8 mouse cellular contexts compared by ENCODE assay signal in the genomic region with DNA sequence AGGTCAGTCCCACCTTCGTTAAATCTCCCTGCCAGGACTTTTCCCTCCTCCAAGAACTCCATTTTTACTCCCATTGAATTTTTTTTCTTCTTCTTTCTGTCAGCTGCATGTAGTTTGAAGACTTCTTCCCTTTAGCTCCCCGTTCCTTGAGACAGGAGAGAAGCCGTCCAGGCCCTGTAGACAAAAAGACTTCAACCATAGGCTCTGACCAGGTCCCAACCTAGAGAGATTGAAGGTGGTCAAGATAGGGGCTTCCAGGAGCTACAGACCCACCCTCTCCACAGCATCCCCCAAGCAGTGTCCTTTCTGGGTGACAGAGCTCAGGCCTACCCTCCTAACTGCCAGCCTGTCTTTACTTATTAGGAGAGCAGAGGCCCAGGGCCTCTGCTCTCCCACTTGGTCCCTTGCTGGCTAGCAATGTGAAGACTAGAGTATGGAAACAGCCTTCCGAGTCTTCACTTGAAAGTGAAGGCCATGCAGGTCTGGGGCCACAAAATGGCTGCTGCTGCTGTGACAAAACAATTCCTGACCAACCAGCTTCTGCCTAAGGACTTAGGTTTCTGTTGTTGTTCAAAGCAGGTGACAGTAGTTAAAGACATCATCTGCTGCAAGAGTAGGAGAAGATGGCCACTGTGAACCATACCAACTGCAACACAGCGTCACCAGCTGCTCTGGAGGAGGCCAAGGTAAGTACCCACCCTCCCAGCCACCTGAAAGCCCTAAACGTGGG. TPM values are rescaled to one million over a fixed set of nuclear protein-coding genes. Genes with fewer than 3 reads are reported as not detected.
A peak's percentile ranks its signal among the peaks of the same experiment; 100 is the strongest.
DNase-seq lines count a peak whose midpoint lies in the region; ATAC-seq lines count a peak whose summit lies in the region.

No protein-coding gene starts in this region.

- peaks cover 29% of the 10 kb centered on the region for H3K4me1 ChIP-seq in lung, embryonic 15.5 days
- H3K4me1 ChIP-seq in hindbrain, embryonic 10.5 days (replicated peaks), result peaks cover 37% of the 10 kb centered on the region
- peaks cover 37% of the 10 kb centered on the region for H3K4me1 ChIP-seq in midbrain, embryonic 13.5 days (replicated peaks)

- H3K36me3 ChIP-seq in lung, embryonic 15.5 days, result 0 out of 2 replicates have a peak, but pooled peaks cover 3% of the 10 kb centered on the region
- H3K36me3 ChIP-seq in hindbrain, embryonic 10.5 days, result peaks cover 15% of the 10 kb centered on the region
- peaks cover 5% of the 10 kb centered on the region for H3K36me3 ChIP-seq in midbrain, embryonic 13.5 days

- no peaks in the 10 kb centered on the region for H3K27me3 ChIP-seq in lung, embryonic 15.5 days
- no peaks in the 10 kb centered on the region for H3K27me3 ChIP-seq in hindbrain, embryonic 10.5 days (ENCODE audit: insufficient read depth, poor library complexity, severe bottlenecking)
- no peaks in the 10 kb centered on the region for H3K27me3 ChIP-seq in midbrain, embryonic 13.5 days

- WGBS in lung, embryonic 15.5 days, result 48% methylated on average over 6 of the region's 6 CpGs
- WGBS in hindbrain, embryonic 10.5 days, result 56% methylated on average over 6 of the region's 6 CpGs
- WGBS in midbrain, embryonic 13.5 days, result 56% methylated on average over 6 of the region's 6 CpGs

- no peaks in the 10 kb centered on the region for H3K9me3 ChIP-seq in lung, embryonic 15.5 days
- H3K9me3 ChIP-seq in hindbrain, embryonic 10.5 days, result no peaks in the 10 kb centered on the region
- H3K9me3 ChIP-seq in midbrain, embryonic 13.5 days, result no peaks in the 10 kb centered on the region

- no peak for DNase-seq in lung, postnatal 25 days (ENCODE audit: low spot score)
- DNase-seq in cerebellum, adult 9-11 months, result peak; percentile 66
- DNase-seq in hindbrain, embryonic 10.5 days (ENCODE audit: low spot score), result no peak
- no peak for DNase-seq in urinary bladder, postnatal 10 days (ENCODE audit: low spot score)
- no peak for DNase-seq in ovary, adult 18-20 months (ENCODE audit: low spot score)
- DNase-seq in embryo, embryonic 9.5 days (ENCODE audit: extremely low spot score), result no peak

- peak; percentile 5; the same call in 1 of the 2 replicates for ATAC-seq in lung, embryonic 15.5 days (ENCODE audit: borderline replicate concordance, extremely low read depth, low FRiP score, low TSS enrichment)
- ATAC-seq in midbrain, embryonic 13.5 days, result peak; percentile 66

- peak overlapping the region; percentile 45 for H3K9ac ChIP-seq in lung, embryonic 15.5 days
- H3K9ac ChIP-seq in midbrain, embryonic 13.5 days (replicated peaks), result peak overlapping the region; percentile 63

- peak overlapping the region; percentile 28 for H3K4me3 ChIP-seq in lung, embryonic 15.5 days
- H3K4me3 ChIP-seq in hindbrain, embryonic 10.5 days, result peak overlapping the region; percentile 98
- peak overlapping the region; percentile 34 for H3K4me3 ChIP-seq in midbrain, embryonic 13.5 days (replicated peaks)

- peak overlapping the region; percentile 77 for H3K27ac ChIP-seq in lung, embryonic 15.5 days
- H3K27ac ChIP-seq in hindbrain, embryonic 10.5 days, result peak overlapping the region; percentile 90
- H3K27ac ChIP-seq in midbrain, embryonic 13.5 days, result peak overlapping the region; percentile 78

- H3K4me2 ChIP-seq in lung, embryonic 15.5 days, result peak overlapping the region; percentile 56
- peak overlapping the region; percentile 54 for H3K4me2 ChIP-seq in midbrain, embryonic 13.5 days (replicated peaks)

RNA-seq across cellular contexts. Expression of a gene that starts 1.4 kb away (rescaled TPM):
- polyA plus RNA-seq in lung, embryonic 15.5 days (2015; fragmentation: Nextera tagmentation; extraction: Ambion mirVana), result 8.3 and 9.6 TPM in 2 replicates
- 7.7 and 8.9 TPM in 2 replicates for polyA plus RNA-seq in hindbrain, embryonic 10.5 days (2016; fragmentation: Nextera tagmentation; extraction: Ambion mirVana)
- 18.8 and 20.0 TPM in 2 replicates for polyA plus RNA-seq in midbrain, embryonic 13.5 days (2015; fragmentation: Nextera tagmentation; extraction: Ambion mirVana)

RNA-seq across cellular contexts. Expression of a gene that starts 17.6 kb away (rescaled TPM):
- 4.4 and 4.5 TPM in 2 replicates for polyA plus RNA-seq in lung, embryonic 15.5 days (2015; fragmentation: Nextera tagmentation; extraction: Ambion mirVana)
- 1.7 and 2.3 TPM in 2 replicates for polyA plus RNA-seq in hindbrain, embryonic 10.5 days (2016; fragmentation: Nextera tagmentation; extraction: Ambion mirVana)
- 3.5 and 3.9 TPM in 2 replicates for polyA plus RNA-seq in midbrain, embryonic 13.5 days (2015; fragmentation: Nextera tagmentation; extraction: Ambion mirVana)

RNA-seq across cellular contexts. Expression of a gene that starts 32.1 kb away (rescaled TPM):
- polyA plus RNA-seq in lung, embryonic 15.5 days (2015; fragmentation: Nextera tagmentation; extraction: Ambion mirVana), result 15.7 and 18.3 TPM in 2 replicates
- polyA plus RNA-seq in hindbrain, embryonic 10.5 days (2016; fragmentation: Nextera tagmentation; extraction: Ambion mirVana), result 7.7 and 8.3 TPM in 2 replicates
- 6.5 and 7.8 TPM in 2 replicates for polyA plus RNA-seq in midbrain, embryonic 13.5 days (2015; fragmentation: Nextera tagmentation; extraction: Ambion mirVana)

RNA-seq across cellular contexts. Expression of a gene that starts 32.2 kb away (rescaled TPM):
- polyA plus RNA-seq in lung, embryonic 15.5 days (2015; fragmentation: Nextera tagmentation; extraction: Ambion mirVana), result 2.5 and 3.6 TPM in 2 replicates
- polyA plus RNA-seq in hindbrain, embryonic 10.5 days (2016; fragmentation: Nextera tagmentation; extraction: Ambion mirVana), result 1.6 and 1.9 TPM in 2 replicates
- polyA plus RNA-seq in midbrain, embryonic 13.5 days (2015; fragmentation: Nextera tagmentation; extraction: Ambion mirVana), result 0.99 and 1.1 TPM in 2 replicates

RNA-seq across cellular contexts. Expression of a gene that starts 37.3 kb away (rescaled TPM):
- polyA plus RNA-seq in lung, embryonic 15.5 days (2015; fragmentation: Nextera tagmentation; extraction: Ambion mirVana), result 2.7 and 3.7 TPM in 2 replicates
- 0.72 and 1.5 TPM in 2 replicates for polyA plus RNA-seq in hindbrain, embryonic 10.5 days (2016; fragmentation: Nextera tagmentation; extraction: Ambion mirVana)
- 1.7 and 3.7 TPM in 2 replicates for polyA plus RNA-seq in midbrain, embryonic 13.5 days (2015; fragmentation: Nextera tagmentation; extraction: Ambion mirVana)

Comparison
In these comparisons a context has a peak if more than half of its experiments do, and no peak if none do; other contexts are left out.
1. H3K4me3 ChIP-seq: peak in every context shown above with its lines; median percentile 98 in hindbrain, embryonic 10.5 days; 34 in midbrain, embryonic 13.5 days; 28 in lung, embryonic 15.5 days.